Mouse (Mus musculus) embryonic fibroblast, embryonic 13.5 days (primary cell): ENCODE measurements around the gene Prr23a1.

ENCODE experiments used
- CTCF ChIP-seq: IDR thresholded peaks from 2 replicates; pipeline ENCODE4 v1.5.1; 2011; ENCODE audit warnings: mild to moderate bottlenecking, control low read depth, low read length, moderate library complexity, borderline replicate concordance; ENCODE audit not compliant: insufficient read depth
- POLR2A ChIP-seq: IDR thresholded peaks from 2 replicates; pipeline ENCODE4 v1.6.1; 2011; ENCODE audit warnings: low read depth, mild to moderate bottlenecking, control low read depth, low read length, moderate library complexity

DNA sequence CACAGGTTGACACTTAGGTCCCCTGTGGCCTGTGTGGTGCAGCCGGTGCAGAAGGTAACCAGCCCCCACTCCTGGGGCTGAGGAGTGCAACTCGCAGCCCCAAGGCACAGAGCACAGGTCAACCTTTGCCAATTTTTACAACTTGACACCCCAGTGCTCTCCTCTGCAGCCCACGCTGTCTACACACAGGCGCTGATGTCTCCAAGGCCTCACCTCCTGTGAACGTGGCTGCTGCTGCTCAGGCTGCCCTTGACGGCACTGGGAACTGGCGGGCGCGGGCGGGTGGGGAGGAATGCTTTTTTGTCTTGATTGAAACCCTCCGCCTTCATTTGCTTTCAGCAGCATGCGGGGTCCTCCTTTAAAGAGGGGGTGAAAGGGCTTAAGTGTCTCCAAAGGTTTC, 38.3 kb upstream of the Prr23a1 start:
- TF ChIP-seq POLR2A: no peak
- TF ChIP-seq CTCF: no peak
